Mouse (Mus musculus) frontal cortex, postnatal 36 days (tissue): Measurements from ENCODE around the gene Gabpb1.

Source experiments
- DNase-seq, 2 experiments: peaks; one replicate each; pipeline ENCODE4 v3.0.0; 2022; ENCODE audit warnings: low spot score in 2 of 2

The Gabpb1 gene

DNA sequence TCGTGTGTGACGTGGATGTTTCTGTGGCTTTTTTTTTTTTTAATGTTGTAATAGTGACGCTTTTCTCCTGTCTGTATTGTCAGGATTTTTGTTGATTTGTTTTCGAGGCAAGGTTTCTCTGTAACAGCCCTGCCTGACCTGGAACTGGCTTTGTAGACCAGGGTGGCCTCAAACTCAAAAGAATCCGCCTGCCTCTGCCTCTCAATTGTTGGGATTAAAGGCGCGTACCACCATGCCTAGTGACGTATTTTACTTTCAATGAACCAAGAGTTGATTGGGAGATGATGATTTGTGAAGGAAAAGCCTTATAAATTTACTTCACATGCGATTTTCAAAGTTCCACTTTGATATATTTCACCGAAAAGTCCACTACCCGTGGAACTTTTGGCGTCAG, at the start of gene Gabpb1:
Gene Gabpb1, minus strand, starts transcription at position 216 of the 394 bp plus-strand sequence.
- DNase-seq, result no peak

DNA sequence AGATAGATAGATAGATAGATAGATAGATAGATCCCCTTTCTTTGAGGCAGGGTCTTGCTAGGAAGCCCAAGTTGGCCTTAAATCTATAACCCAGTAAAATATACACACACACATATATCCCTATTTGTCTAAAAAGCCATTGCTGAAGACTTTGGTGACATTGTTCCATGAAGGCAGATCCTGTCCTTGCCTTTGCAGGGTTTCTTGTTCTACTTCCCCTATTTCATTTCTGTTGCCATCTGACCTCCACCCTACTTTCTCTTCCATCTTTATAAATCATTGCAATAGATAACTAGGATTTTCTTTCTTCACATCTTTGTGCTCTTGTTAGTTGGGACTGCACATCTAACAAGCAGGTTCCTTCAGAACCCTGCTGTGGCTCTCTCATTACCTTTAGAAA, 36.8 kb upstream of the Gabpb1 start:
- no peak for DNase-seq

DNA sequence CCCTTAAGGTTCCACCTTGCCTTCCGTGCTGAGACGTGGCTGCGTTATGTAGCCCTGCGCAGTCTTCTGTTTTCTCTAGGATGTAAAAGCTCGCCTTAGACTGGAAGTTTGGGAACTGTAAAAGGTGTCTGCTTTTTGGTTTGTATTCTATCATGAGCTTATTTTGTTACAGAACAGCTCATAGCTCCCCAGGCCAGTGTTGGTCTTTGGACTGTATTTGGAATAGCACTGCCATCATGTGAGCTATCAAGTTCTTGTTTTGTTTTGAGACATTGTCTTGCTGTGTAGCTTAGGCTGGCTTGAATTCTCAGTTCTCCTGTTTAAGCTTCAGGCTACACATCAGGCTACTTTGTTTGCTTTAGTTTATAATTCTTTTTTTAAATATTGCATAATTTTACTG, 36.4 kb upstream of the Gabpb1 start:
- no peak for DNase-seq

DNA sequence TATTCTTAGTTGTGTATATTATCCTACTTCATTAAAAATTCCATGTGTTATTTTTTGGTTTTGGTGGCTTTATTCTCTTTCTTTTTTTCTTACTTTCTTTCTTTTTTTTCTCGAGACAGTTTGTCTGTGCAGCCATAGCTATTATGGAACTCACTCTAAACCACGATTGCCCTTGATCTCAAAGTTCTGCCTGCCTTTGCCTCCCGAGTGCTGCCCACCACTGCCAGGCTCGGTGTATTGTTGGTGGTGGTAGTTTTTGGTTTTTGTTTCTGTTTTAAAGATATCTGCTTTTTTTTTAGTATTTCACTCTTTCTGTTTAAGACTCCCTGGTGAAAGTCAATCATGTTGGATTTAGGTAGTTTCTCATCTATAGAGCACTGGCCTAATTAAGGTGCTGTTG, 32.2 kb upstream of the Gabpb1 start:
- no peak for DNase-seq

DNA sequence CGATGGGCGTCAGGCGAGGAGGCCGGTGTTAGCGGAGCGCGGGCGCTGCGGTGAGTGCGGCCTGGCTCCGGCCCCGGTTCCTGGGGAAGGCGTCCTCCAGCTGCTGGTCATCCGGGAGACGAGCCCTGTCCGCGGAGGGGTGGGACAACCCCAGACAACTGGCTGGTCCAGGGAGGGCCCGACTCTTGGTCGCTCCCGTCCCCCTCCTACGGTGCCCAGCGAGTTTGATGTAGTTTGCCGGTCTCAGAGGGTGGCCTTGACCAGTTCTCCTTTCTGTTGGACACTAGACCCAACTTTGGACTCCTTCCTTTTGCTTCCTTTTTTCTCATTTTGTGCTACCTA, 31.3 kb upstream of the Gabpb1 start:
- DNase-seq, result no peak

DNA sequence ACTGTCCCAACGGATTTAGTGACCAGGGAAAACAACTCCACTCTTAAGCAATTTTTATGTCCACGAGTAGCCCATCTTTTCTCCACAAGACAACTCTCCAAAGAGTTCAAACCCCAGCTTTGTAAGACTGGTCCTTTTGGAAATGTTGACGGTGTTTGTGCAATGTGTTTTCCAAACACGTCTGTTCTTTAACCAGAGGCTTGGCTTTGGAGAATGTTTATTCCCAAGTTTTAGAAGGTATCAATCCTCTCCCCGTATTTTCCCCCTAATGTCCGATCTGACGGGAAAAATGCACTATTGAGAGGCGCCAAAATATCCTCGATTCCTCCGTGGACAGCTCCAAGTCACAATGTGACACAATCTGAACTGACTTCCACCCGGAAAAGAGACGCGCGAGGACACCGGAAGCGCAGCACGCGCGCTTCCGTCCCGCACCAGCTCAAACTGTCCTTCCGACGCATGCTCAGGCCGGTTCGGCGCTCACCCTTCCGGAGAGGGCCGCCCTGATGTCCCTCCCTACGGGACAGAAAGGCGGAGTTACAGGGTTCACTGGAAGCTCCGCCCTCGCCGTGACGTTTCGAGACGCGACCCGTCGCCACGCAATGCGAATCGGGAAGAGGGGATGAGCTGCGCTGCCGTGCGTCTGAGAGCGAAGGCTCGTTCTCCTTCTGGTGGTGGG, 30.8 kb upstream of the Gabpb1 start, which contains the start of gene Usp8:
Gene Usp8, plus strand, starts transcription at position 570 of the 679 bp plus-strand sequence.
- peak; percentile 98 to 99 for DNase-seq

DNA sequence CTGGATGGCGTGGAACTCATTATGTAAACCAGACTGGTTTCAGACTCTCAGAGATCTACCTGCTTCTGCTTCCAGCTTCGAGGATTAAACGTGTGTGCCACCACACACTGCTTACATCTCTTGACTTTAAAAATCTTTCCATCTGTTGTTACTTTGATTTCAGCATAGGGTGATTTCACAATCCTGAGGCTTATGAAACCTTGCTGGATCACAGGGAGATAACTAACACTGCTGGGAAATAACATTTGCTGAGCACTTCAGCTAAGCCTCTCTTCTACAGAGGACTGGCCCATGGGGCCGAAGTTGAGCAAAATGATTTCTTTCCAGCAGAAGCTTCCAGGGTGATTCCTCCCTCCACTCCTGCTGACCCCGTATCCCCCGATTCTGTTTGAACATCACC, 19.1 kb upstream of the Gabpb1 start:
- no peak for DNase-seq

DNA sequence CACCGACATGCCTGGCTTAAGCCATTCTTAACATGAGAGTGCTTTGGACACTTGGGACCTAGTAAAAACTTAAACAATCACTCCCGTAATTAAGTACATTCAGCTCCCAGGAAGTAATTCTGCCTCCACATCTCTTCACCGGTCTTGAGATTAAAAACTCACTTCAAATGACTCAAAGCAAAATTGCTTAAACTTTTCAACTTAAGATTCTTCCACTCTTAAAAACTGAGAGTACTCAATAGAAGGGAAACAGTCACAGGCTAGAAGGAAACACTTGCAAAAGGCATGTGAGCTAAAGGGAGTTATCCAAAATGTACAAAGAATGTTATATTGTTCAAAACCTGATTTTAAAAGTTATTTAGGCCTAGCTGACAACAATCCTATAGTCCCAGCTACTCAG, 15.2 kb upstream of the Gabpb1 start:
- no peak for DNase-seq

DNA sequence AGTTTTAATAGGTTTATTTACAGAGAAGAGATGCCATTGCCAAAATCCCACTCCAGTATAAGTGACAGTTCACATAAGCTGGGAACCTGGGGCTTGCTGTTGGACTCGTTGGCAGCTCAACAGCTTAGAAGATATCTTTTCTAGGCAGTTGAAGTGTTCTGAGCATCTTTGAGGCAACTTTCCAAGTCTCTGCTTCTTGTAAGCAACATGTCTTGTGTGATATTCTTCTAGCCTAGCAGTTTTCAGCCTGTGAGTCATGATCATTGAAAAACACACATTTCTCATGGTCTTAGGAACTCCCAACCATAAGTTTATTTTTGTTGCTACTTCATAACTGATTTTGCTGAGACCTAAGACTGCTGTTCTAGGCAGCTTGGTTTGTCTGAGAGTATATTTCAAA, 6.8 kb upstream of the Gabpb1 start:
- no peak for DNase-seq

DNA sequence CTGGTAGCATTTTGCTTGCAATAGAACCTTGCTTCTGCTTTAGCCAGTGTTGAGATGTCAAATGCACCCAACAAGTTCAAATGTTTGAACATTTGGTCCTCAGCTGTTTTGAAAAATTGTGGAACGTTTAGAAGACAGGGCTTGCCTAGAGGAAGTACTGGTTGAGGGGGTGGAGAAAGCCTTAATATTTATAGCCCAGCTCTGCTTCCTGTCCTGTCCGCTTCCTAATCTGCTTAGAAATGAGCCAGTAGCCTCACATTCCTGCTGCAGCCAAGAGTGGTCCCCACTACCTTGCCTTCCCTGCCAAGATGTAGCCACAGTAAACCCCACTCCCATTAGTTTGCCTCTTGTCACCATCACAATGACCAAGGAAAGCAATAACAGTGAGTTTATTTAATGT, 6.2 kb upstream of the Gabpb1 start:
- DNase-seq, result no peak

DNA sequence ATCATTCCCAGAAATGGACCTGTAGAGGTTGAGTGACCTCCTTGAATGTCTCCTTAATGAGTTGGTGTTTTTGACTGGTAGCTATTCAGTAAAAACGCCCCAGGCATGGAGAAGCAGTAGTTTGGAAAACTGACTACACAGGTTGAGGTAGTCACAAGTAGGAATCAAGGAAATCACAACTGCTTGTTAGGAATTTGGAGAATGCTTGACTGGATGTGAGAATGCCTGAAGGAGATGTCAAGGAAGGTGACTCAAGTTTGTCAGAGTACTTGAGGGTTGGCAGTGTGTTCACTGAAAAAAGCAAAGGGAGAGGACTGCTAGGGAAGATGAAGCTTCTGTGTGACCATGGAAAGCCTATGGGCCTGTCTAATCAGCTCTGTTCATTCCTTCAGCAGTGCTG, 1.2 kb upstream of the Gabpb1 start:
- no peak for DNase-seq

DNA sequence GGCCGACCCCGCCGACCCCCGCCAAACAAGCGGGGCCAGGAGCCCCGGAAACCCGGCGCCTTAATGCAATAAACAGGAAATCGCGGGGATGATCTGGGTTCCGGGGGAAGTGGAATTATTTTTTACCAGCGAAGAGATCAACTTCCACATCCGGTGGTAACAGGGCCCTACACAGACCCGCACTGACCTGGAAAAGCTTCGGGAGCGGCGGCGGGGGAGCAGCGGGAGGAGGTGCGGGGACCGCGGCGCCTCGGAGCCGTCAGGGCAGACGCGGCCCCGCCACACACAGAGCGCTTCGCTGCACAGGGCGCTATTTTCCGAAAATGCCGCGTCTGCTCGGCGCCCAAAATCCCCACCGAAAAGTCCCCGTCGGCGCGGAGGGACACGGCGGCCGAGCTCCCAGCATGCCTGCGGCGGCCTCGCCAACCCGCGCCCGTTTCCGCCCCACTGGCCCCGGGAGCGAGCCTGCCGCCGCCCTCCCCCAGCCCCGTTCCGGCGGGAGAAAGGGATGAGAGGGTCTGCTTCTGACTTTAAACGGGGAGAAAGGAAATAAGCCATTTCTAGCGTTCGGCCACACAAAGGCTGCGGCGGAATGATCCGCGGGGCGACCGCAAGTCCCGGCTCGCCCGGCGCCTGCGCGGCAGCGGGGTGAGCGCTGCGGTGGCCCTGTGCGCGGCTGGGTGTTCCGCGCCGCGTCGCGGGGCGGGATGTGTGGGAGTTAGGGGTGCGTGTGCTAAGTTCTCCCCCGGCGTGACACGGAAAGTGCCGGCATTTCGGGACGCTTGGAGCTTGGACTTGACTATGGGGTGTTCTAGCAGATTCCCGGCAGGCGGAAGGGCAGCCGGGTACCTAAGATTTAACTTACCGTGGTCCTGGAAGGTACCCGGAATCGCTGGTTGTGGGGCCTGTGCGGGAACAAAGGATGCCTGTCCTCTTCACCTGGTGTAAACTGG, 692 bp downstream of the Gabpb1 start:
- DNase-seq, result peak; percentile 88 to 89

DNA sequence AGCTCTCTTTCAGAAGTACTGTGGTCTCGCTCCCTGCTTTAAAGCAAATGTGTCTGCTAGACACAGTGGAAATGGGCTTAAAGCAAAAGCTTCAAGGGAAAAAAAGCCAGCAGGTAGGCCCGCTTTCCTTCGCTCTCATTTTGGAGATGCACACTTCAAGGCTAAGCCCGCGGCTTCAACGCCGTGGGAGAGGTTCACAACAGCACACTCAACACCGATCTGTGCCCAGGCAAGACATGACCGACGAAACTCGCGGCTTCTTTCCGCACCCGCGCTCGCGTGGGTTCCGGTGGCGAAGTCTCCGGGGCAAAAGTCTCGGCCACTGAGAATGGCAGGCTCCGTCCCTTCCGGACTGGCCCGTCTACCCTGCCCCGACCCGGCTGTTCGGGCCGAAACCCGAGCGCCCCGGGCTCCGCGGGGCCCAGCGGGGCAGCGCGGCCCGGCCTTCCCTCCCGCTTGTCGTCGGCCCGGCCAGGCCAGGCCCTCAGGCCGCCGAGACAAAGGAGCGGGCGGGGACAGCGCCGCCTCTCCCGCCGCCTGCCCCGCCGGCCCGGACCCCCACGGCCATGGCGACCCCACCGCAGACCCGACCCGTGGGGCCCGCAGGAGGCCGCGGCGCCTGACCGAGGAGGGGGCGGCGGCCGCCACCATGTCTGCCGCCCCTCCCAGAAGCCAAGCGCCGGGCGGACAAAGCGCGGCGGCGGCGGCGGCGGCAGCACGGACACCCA, 1.5 kb downstream of the Gabpb1 start:
- peak; percentile 31 to 43 for DNase-seq

DNA sequence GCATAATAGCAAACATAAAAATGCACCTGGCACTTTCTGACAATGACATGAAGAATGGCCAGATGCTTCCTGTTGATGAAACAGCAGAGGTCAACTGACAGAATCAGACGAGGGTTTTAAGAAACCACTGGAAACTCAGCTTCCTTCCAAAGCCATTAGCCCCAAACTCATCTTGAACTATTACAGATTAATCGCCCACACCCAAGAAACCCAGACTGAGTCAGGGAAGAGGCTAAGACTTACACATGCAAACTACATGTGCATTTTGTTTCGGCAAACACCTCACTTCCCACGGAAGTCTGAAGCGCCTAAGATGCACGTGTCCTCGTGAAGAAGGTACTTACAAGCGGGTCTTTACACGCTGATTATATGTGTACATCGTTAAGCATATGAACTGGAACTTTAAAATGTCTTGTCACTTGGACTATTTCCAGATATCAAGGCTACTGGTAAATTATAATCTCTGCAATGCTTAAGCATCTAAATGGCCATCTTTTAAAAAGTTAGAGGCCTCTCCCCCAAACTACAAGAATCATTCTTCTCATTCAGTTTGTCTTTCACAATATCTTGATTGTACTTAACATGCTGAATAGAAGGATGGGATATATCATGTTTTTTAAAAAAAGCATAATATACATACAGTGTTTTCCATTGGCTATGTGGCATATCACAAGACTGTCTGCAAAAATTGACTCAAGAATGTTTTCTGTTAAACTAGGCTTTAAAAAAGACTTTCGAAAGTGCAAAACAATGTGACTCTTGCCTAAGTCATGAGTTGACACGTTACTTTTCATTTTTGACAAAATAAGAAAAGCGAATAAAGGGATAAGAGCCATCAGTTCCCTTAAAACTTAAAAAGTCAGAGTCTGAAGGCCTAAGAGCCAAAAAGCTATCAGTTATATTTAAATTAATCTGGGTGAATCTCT, 2.6 kb downstream of the Gabpb1 start:
- no peak for DNase-seq

DNA sequence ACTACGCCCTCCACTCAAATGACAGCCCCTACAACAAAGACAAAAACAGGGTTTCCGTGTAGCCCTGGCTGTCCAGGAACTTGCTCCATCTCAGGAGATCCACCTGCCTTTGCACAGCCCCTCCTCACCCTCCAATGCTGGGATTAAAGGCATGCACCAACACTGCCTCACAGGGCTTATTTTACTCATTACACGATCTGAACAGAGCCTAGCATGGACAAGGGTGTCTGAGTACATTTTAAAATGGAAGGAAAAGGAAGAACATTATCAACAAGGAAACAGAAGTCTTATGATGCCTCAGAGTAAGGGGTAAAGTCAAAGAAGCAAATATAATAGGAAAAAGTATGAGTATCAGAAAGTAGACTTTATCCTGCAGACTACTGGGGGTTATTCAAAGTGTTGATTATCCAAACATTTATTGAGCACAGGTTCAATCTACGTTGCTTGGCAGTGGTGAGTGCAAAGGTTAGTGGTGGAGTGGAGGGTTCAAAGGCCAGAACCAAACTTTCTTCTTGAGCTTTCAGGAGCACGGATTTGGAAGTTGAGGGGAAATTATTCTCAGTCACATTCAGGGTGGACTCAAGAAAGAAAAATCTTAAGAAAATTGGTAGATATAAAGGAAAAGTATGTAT, 7.4 kb downstream of the Gabpb1 start:
- DNase-seq, result no peak

DNA sequence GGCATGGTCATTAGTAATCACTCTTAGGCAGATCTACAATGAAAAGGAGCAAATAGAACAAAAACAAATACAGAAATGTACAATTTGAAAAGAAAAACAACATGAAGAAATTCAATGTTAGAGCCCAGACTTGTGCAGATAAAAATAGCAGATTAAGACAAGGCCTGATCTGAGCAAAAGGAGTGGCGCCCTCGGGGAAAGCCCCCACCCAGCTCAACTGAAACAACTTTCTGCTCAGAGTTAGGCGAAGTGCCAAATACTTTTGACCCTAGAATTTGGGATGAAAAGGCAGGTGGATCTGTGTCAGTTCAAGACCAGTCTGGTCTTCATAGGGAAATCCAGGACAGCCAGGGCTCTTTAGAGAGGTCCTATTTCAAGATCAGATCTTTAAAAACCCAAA, 10.2 kb downstream of the Gabpb1 start:
- no peak for DNase-seq

DNA sequence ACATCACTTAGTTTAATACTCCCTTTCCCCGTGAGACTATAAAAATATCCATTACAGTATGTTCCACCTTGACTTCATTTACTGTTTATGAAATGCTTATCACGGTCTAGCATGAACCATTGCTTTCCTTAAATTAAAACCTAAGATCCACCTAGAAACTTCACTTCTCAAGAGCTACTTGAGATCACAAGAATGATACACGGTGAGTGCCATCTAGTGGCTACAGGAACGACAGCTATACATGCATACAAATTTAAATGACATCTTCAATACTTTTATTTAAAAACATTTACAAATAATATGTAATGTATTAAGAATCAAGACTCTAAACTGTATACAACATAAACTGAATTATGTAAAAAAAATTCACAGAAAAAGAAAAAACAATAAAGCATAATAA, 12.7 kb downstream of the Gabpb1 start:
- no peak for DNase-seq

DNA sequence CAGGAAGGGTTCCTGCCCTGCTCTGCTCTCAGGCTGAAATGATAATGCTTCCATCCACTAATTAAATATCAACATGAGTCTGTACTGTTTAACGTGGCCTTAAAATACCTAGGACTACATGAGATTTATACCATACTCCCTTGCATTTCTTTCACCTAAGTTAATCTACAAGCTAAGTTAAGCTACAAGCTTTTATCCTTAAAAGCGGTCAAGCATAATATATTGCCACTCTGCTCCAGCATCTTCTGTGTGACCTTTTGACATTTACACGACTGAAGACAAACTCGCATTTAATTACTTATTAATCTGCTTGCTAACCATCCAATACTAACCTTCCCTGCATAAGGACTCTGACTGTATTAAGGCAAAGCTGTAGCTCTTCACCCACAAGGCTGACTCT, 23.2 kb downstream of the Gabpb1 start:
- DNase-seq, result no peak

DNA sequence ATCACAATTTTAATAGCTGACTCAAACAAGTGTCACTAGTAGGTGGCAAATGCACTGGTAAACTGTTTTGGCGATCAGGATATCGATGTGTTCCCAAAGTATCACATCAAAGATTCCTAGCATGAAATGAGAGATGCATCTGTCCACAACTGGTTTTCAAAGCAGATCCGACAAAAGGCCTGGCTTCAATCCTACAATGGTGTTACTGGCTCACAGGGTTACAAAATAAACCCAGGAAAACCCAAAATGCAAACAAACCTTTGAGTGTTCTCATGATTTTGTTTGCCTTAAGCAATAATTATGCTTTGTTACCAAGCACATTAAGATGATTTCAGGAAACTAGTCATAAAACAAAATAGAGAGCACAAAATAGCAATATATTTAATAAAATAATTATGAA, 28.4 kb downstream of the Gabpb1 start:
- no peak for DNase-seq

DNA sequence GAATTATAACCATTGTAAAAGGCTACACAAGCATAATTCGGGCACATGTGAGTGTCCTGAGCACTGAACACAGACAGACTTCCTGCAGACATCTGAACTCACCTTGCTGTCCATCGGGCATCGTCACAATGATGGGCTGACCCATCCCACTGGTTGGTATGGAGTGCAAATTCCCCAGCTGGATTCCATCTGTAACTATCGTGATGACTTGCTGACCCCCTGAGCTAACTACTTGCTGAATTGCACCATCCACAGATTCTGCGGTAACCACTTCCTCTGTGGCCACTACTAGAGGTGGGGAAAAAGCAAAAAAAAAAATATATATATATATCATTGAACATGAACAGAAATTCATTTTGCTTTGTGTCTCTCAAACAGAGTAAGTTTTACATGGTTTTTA, 29.7 kb downstream of the Gabpb1 start:
- no peak for DNase-seq

DNA sequence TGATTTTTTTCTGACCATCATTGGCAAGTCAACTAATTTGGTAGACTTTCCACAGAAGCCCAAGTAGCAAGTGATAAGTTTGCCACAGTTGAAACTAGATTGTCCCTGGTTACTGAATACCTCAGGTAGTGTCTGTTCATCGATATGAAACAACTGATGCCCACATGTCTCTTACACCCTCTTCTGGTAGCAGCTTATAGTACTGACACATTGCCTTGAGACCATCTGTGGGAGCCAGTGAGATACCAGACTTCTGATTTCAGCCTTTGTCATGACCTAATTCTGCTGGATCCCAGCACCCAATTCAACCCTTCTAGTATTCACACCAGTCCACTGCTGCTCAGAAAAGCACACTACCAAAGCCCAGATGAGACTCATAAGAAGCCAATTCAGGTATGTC, 31.4 kb downstream of the Gabpb1 start:
- DNase-seq, result no peak
